Mouse (Mus musculus): Measurements from ENCODE around the gene Lrrc59. TPM values are rescaled to one million over a fixed set of nuclear protein-coding genes. Genes with fewer than 3 reads are reported as not detected.
"Not testable (repeated sequence)": the region's sequence is repeated elsewhere in the genome, so short reads cannot be mapped to it uniquely, and the experiment has no call there.

Lrrc59 gene
- total RNA-seq, 2 experiments from 2014 or later: 74.8 to 75.8 TPM

- TF ChIP-seq CTCF (conservative IDR thresholded peaks at IDR 0.05): peak; percentile 54
- DNase-seq (ENCODE audit: low spot score in 2 of 2): no peak
- H3K4me3 ChIP-seq: no peak overlapping the region
- H3K27ac ChIP-seq: no peak overlapping the region
Observed at GRCm38 (mm10) chr11:94680639-94681038, 51.1 kb downstream of the Lrrc59 start.

GRCm38 (mm10) chr11:94681640-94682039 lies 52.1 kb downstream of the Lrrc59 start:
- H3K4me3 ChIP-seq: no peak overlapping the region
- H3K27ac ChIP-seq: no peak overlapping the region
- no peak for DNase-seq (ENCODE audit: low spot score in 2 of 2)
- no peak for TF ChIP-seq CTCF (conservative IDR thresholded peaks at IDR 0.05)

GRCm38 (mm10) chr11:94682427-94682826 lies 52.9 kb downstream of the Lrrc59 start:
- DNase-seq (ENCODE audit: low spot score in 2 of 2): no peak
- Histone ChIP-seq H3K27ac (no peak overlapping the region), H3K4me3 (no peak overlapping the region)
- no peak for TF ChIP-seq CTCF (conservative IDR thresholded peaks at IDR 0.05)

GRCm38 (mm10) chr11:94687178-94687577 lies 57.6 kb downstream of the Lrrc59 start:
- H3K4me3 ChIP-seq: no peak overlapping the region
- DNase-seq (ENCODE audit: low spot score in 2 of 2): no peak
- TF ChIP-seq CTCF (conservative IDR thresholded peaks at IDR 0.05): no peak
- H3K27ac ChIP-seq: no peak overlapping the region

DNA sequence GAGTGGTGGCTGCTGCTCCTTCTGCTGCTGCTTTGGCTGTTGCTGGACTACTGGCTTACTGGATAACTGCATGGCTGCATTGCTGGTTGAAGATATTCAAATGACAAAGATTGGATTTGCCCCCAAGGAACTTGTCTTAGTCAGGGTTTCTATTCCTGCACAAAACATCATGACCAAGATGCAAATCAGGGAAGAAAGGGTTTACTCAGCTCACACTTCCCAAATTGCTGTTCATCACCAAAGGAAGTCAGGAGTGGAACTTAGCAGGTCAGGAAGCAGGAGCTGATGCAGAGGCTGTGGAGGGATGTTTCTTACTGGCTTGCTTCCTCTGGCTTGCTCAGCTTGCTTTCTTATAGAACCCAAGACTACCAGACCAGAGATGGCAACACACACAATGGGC lies 62.9 kb downstream of the Lrrc59 start:
- DNase-seq (ENCODE audit: low spot score in 2 of 2); H3K27ac ChIP-seq; H3K4me3 ChIP-seq: not testable (repeated sequence)

Other genes with a start within 250 kb of the Lrrc59 start
- gene Abcc3, start 236.8 kb upstream of the Lrrc59 start, total RNA-seq (2021): 1 to 10 TPM; 1.2 to 2.2 TPM
- 10 to 100 TPM; 61.0 to 74.0 TPM for gene Cacna1g, start 155.6 kb upstream of the Lrrc59 start, total RNA-seq (2021)
- under 1 TPM in 1 of 2 experiments, not detected in 1; 0.18 TPM for gene Spata20, start 143.6 kb upstream of the Lrrc59 start, total RNA-seq (2021)
- gene Epn3, start 129.8 kb upstream of the Lrrc59 start, total RNA-seq (2021): 1 to 10 TPM; 1.6 TPM
- 1 to 10 TPM; 2.2 to 4.6 TPM for gene Mycbpap, start 108.0 kb upstream of the Lrrc59 start, total RNA-seq (2021)
- gene Rsad1, start 80.5 kb upstream of the Lrrc59 start, total RNA-seq (2021): 10 to 100 TPM in 1 of 2 experiments, 1 to 10 TPM in 1; 9.3 to 11.3 TPM
- under 1 TPM; 0.28 to 0.49 TPM for gene Chad, start 64.7 kb upstream of the Lrrc59 start, total RNA-seq (2021)
- gene Acsf2, start 27.9 kb upstream of the Lrrc59 start, total RNA-seq (2021): 10 to 100 TPM; 18.7 to 19.5 TPM
- 10 to 100 TPM; 60.8 to 66.0 TPM for gene Mrpl27, start 24.0 kb downstream of the Lrrc59 start, total RNA-seq (2021)
- under 1 TPM; 0.27 to 0.41 TPM for gene Eme1, start 24.2 kb downstream of the Lrrc59 start, total RNA-seq (2021)
- 10 to 100 TPM; 25.5 to 27.7 TPM for gene Xylt2, start 47.7 kb downstream of the Lrrc59 start, total RNA-seq (2021)
- not detected for gene Gm11541, start 74.7 kb downstream of the Lrrc59 start, total RNA-seq (2021)
- gene Cdc34b, start 112.0 kb downstream of the Lrrc59 start, total RNA-seq (2021): not detected
- not detected for gene Tmem92, start 152.9 kb downstream of the Lrrc59 start, total RNA-seq (2021)